Mouse (Mus musculus): Measurements from ENCODE around the gene Rprd1b. TPM values are rescaled to one million over a fixed set of nuclear protein-coding genes. Genes with fewer than 3 reads are reported as not detected.
"Not testable (repeated sequence)": the region's sequence is repeated elsewhere in the genome, so short reads cannot be mapped to it uniquely, and the experiment has no call there.

The Rprd1b gene
- polyA plus RNA-seq, 1 experiment, result 13.6 TPM

- no peaks in the 10 kb centered on the region for H3K4me1 ChIP-seq (ENCODE audit: control insufficient read depth, insufficient read depth, insufficient read length)
- no peak overlapping the region for H3K4me3 ChIP-seq (ENCODE audit: extremely low read depth, insufficient read depth, insufficient read length)
- WGBS, result 98% methylated on average over 8 of the region's 8 CpGs
- H3K36me3 ChIP-seq (ENCODE audit: control insufficient read depth, insufficient read depth, low read length), result peaks cover 20% of the 10 kb centered on the region
- TF ChIP-seq CTCF (IDR thresholded peaks at IDR 0.05; ENCODE audit: extremely low read depth, insufficient read depth, insufficient read length, insufficient replicate concordance) (no peak), POLR2A (IDR thresholded peaks at IDR 0.05; ENCODE audit: low read depth, low read length) (no peak)
- DNase-seq (ENCODE audit: low read depth in 1 of 2, low spot score in 2 of 2), result no peak
- no peaks in the 10 kb centered on the region for H3K27me3 ChIP-seq (ENCODE audit: control insufficient read depth, insufficient read depth, low read length)
- no peak overlapping the region for H3K27ac ChIP-seq (ENCODE audit: insufficient read depth, low read length)
Measured at GRCm38 (mm10) chr2:158050116-158050515, 21.8 kb downstream of the Rprd1b start.

GRCm38 (mm10) chr2:158054596-158054995 lies 26.3 kb downstream of the Rprd1b start:
- H3K36me3 ChIP-seq (ENCODE audit: control insufficient read depth, insufficient read depth, low read length), result peaks cover 25% of the 10 kb centered on the region
- H3K27me3 ChIP-seq (ENCODE audit: control insufficient read depth, insufficient read depth, low read length), result no peaks in the 10 kb centered on the region
- DNase-seq (ENCODE audit: low read depth in 1 of 2, low spot score in 2 of 2), result no peak
- H3K4me1 ChIP-seq (ENCODE audit: control insufficient read depth, insufficient read depth, insufficient read length), result no peaks in the 10 kb centered on the region
- H3K4me3 ChIP-seq (ENCODE audit: extremely low read depth, insufficient read depth, insufficient read length), result no peak overlapping the region
- 97% methylated on average over 3 of the region's 3 CpGs for WGBS
- H3K27ac ChIP-seq (ENCODE audit: insufficient read depth, low read length), result no peak overlapping the region
- TF ChIP-seq POLR2A (IDR thresholded peaks at IDR 0.05; ENCODE audit: low read depth, low read length) (no peak), CTCF (IDR thresholded peaks at IDR 0.05; ENCODE audit: extremely low read depth, insufficient read depth, insufficient read length, insufficient replicate concordance) (no peak)

GRCm38 (mm10) chr2:158055383-158055782 lies 27.1 kb downstream of the Rprd1b start:
- not testable (repeated sequence) for H3K27me3 ChIP-seq (ENCODE audit: control insufficient read depth, insufficient read depth, low read length); H3K27ac ChIP-seq (ENCODE audit: insufficient read depth, low read length); DNase-seq (ENCODE audit: low read depth in 1 of 2, low spot score in 2 of 2); H3K4me1 ChIP-seq (ENCODE audit: control insufficient read depth, insufficient read depth, insufficient read length); H3K4me3 ChIP-seq (ENCODE audit: extremely low read depth, insufficient read depth, insufficient read length)
- 96% methylated on average over 8 of the region's 8 CpGs for WGBS
- peaks cover 21% of the 10 kb centered on the region for H3K36me3 ChIP-seq (ENCODE audit: control insufficient read depth, insufficient read depth, low read length)

GRCm38 (mm10) chr2:158057030-158057429 lies 28.7 kb downstream of the Rprd1b start:
- TF ChIP-seq CTCF (IDR thresholded peaks at IDR 0.05; ENCODE audit: extremely low read depth, insufficient read depth, insufficient read length, insufficient replicate concordance) (no peak), POLR2A (IDR thresholded peaks at IDR 0.05; ENCODE audit: low read depth, low read length) (no peak)
- WGBS, result 93% methylated on average over 3 of the region's 3 CpGs
- Histone ChIP-seq H3K27ac (ENCODE audit: insufficient read depth, low read length) (no peak overlapping the region), H3K27me3 (ENCODE audit: control insufficient read depth, insufficient read depth, low read length) (no peaks in the 10 kb centered on the region), H3K4me3 (ENCODE audit: extremely low read depth, insufficient read depth, insufficient read length) (no peak overlapping the region), H3K4me1 (ENCODE audit: control insufficient read depth, insufficient read depth, insufficient read length) (no peaks in the 10 kb centered on the region), H3K36me3 (ENCODE audit: control insufficient read depth, insufficient read depth, low read length) (peaks cover 24% of the 10 kb centered on the region)
- no peak for DNase-seq (ENCODE audit: low read depth in 1 of 2, low spot score in 2 of 2)

- Histone ChIP-seq H3K27ac (ENCODE audit: insufficient read depth, low read length) (no peak overlapping the region), H3K27me3 (ENCODE audit: control insufficient read depth, insufficient read depth, low read length) (no peaks in the 10 kb centered on the region), H3K36me3 (ENCODE audit: control insufficient read depth, insufficient read depth, low read length) (peaks cover 25% of the 10 kb centered on the region), H3K4me1 (ENCODE audit: control insufficient read depth, insufficient read depth, insufficient read length) (no peaks in the 10 kb centered on the region), H3K4me3 (ENCODE audit: extremely low read depth, insufficient read depth, insufficient read length) (no peak overlapping the region)
- DNase-seq (ENCODE audit: low read depth in 1 of 2, low spot score in 2 of 2), result no peak
- WGBS, result 90% methylated on average over 10 of the region's 10 CpGs
- TF ChIP-seq POLR2A (IDR thresholded peaks at IDR 0.05; ENCODE audit: low read depth, low read length) (no peak), CTCF (IDR thresholded peaks at IDR 0.05; ENCODE audit: extremely low read depth, insufficient read depth, insufficient read length, insufficient replicate concordance) (no peak)
Measured at GRCm38 (mm10) chr2:158058534-158058933, 30.2 kb downstream of the Rprd1b start.

- TF ChIP-seq POLR2A (IDR thresholded peaks at IDR 0.05; ENCODE audit: low read depth, low read length), result no peak
- no peak for TF ChIP-seq CTCF (IDR thresholded peaks at IDR 0.05; ENCODE audit: extremely low read depth, insufficient read depth, insufficient read length, insufficient replicate concordance)
- Histone ChIP-seq H3K36me3 (ENCODE audit: control insufficient read depth, insufficient read depth, low read length) (peaks cover 27% of the 10 kb centered on the region), H3K4me1 (ENCODE audit: control insufficient read depth, insufficient read depth, insufficient read length) (no peaks in the 10 kb centered on the region), H3K27ac (ENCODE audit: insufficient read depth, low read length) (no peak overlapping the region), H3K4me3 (ENCODE audit: extremely low read depth, insufficient read depth, insufficient read length) (no peak overlapping the region), H3K27me3 (ENCODE audit: control insufficient read depth, insufficient read depth, low read length) (no peaks in the 10 kb centered on the region)
- no peak for DNase-seq (ENCODE audit: low read depth in 1 of 2, low spot score in 2 of 2)
- WGBS, result 72% methylated on average over 8 of the region's 8 CpGs
Measured at GRCm38 (mm10) chr2:158059666-158060105, 31.4 kb downstream of the Rprd1b start.

GRCm38 (mm10) chr2:158063036-158063435 lies 34.7 kb downstream of the Rprd1b start:
- Histone ChIP-seq H3K36me3 (ENCODE audit: control insufficient read depth, insufficient read depth, low read length) (peaks cover 19% of the 10 kb centered on the region), H3K27ac (ENCODE audit: insufficient read depth, low read length) (no peak overlapping the region), H3K27me3 (ENCODE audit: control insufficient read depth, insufficient read depth, low read length) (no peaks in the 10 kb centered on the region), H3K4me3 (ENCODE audit: extremely low read depth, insufficient read depth, insufficient read length) (no peak overlapping the region), H3K4me1 (ENCODE audit: control insufficient read depth, insufficient read depth, insufficient read length) (no peaks in the 10 kb centered on the region)
- no peak for DNase-seq (ENCODE audit: low read depth in 1 of 2, low spot score in 2 of 2)
- WGBS, result over 99% methylated on average over 3 of the region's 3 CpGs
- no peak for TF ChIP-seq CTCF (IDR thresholded peaks at IDR 0.05; ENCODE audit: extremely low read depth, insufficient read depth, insufficient read length, insufficient replicate concordance)
- TF ChIP-seq POLR2A (IDR thresholded peaks at IDR 0.05; ENCODE audit: low read depth, low read length), result no peak

Data from spleen, adult 2 months (tissue).